Mouse (Mus musculus) hindbrain, embryonic 16.5 days (tissue): ENCODE measurements around the gene Atp6v1fnb. TPM values are rescaled to one million over a fixed set of nuclear protein-coding genes. Genes with fewer than 3 reads are reported as not detected.

ENCODE experiments used
- ATAC-seq: fragments of 200-750 bp; cut with Nextera tagmentation; 2 replicates; pipeline ENCODE4 v1.8.0; 2017; ENCODE audit warnings: moderate TSS enrichment, moderate library complexity
- H3K27ac ChIP-seq: fragments of 300-500 bp; sonication (generic); 2 replicates; pipeline ENCODE4 v1.5.1; 2014; ENCODE audit warnings: low read depth, mild to moderate bottlenecking, control low read depth, low read length, moderate library complexity
- H3K27me3 ChIP-seq: fragments of 300-500 bp; sonication (generic); replicated peaks from 2 replicates; pipeline ENCODE4 v1.6.1; 2014; ENCODE audit warnings: low read length; ENCODE audit not compliant: control insufficient read depth, insufficient read depth
- H3K36me3 ChIP-seq: fragments of 300-500 bp; sonication (generic); 2 replicates; pipeline ENCODE4 v1.6.1; 2014; ENCODE audit warnings: mild to moderate bottlenecking, low read length, moderate library complexity, mixed read lengths; ENCODE audit not compliant: control insufficient read depth, insufficient read depth
- H3K4me1 ChIP-seq: fragments of 300-500 bp; sonication (generic); 2 replicates; pipeline ENCODE4 v1.6.1; 2014; ENCODE audit warnings: low read depth, low read length; ENCODE audit not compliant: control insufficient read depth, insufficient read depth
- H3K4me2 ChIP-seq: fragments of 300-500 bp; sonication (generic); 2 replicates; pipeline ENCODE4 v1.6.1; 2014; ENCODE audit warnings: mild to moderate bottlenecking, low read length, control low read depth, moderate library complexity
- H3K4me3 ChIP-seq: fragments of 300-500 bp; sonication (generic); 2 replicates; pipeline ENCODE4 v1.5.1; 2014; ENCODE audit warnings: mild to moderate bottlenecking, low read length, control low read depth, moderate library complexity
- H3K9ac ChIP-seq: fragments of 300-500 bp; sonication (generic); 2 replicates; pipeline ENCODE4 v1.6.1; 2014; ENCODE audit warnings: low read depth, mild to moderate bottlenecking, control low read depth, low read length, moderate library complexity
- H3K9me3 ChIP-seq: fragments of 300-500 bp; sonication (generic); 2 replicates; pipeline ENCODE4 v1.6.1; 2014; ENCODE audit warnings: mild to moderate bottlenecking, low read length, moderate library complexity; ENCODE audit not compliant: control insufficient read depth
- WGBS: fragments of 180-500 bp; shearing (Covaris S2); extraction: QIAGEN DNeasy Blood & Tissue Kit; methylation state at CpG from one replicate; pipeline ENCODE4 v1.1.7; 2014; 5-methylcytosine and 5-hydroxymethylcytosine counted together
- polyA plus RNA-seq: library from polyadenylated mRNA; unstranded; fragments of >200 nt; fragmentation: Nextera tagmentation; extraction: Ambion mirVana; gene quantifications from 2 replicates; pipeline ENCODE4 v1.2.1, GENCODE M21; 2015

Atp6v1fnb gene
- polyA plus RNA-seq, 1 experiment from 2014 or later, result not detected

DNA sequence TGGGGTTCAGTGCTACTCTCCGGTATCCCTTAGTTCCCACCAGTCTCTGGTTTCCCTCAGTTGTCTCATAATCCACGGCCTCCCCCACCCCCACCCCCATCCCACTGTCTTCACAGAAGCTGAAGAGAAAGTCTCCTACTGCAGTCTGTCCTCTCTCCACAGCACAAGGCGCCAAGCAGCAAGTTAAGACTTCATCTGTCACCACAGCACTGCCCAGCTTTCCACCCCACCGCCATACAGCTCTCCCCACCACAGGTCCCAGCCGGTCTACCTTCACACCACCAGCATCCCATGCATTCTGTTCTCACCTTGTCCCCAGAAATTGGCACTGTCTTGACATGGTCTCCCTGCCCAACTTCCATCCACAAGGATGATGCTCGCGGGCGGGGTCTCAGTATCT, 35.6 kb downstream of the Atp6v1fnb start:
- H3K9ac ChIP-seq, result no peak overlapping the region; the same call in 1 of the 2 replicates
- H3K4me1 ChIP-seq, result peaks cover 7% of the 10 kb centered on the region
- H3K27ac ChIP-seq, result no peak overlapping the region
- H3K9me3 ChIP-seq, result no peaks in the 10 kb centered on the region
- peak overlapping the region; percentile 54 for H3K4me3 ChIP-seq
- H3K27me3 ChIP-seq, result peaks cover 16% of the 10 kb centered on the region
- H3K4me2 ChIP-seq, result peak overlapping the region; percentile 66
- no peaks in the 10 kb centered on the region for H3K36me3 ChIP-seq
- ATAC-seq, result peak; percentile 16; the same call in 1 of the 2 replicates
- WGBS, result 22% methylated on average over 8 of the region's 8 CpGs

DNA sequence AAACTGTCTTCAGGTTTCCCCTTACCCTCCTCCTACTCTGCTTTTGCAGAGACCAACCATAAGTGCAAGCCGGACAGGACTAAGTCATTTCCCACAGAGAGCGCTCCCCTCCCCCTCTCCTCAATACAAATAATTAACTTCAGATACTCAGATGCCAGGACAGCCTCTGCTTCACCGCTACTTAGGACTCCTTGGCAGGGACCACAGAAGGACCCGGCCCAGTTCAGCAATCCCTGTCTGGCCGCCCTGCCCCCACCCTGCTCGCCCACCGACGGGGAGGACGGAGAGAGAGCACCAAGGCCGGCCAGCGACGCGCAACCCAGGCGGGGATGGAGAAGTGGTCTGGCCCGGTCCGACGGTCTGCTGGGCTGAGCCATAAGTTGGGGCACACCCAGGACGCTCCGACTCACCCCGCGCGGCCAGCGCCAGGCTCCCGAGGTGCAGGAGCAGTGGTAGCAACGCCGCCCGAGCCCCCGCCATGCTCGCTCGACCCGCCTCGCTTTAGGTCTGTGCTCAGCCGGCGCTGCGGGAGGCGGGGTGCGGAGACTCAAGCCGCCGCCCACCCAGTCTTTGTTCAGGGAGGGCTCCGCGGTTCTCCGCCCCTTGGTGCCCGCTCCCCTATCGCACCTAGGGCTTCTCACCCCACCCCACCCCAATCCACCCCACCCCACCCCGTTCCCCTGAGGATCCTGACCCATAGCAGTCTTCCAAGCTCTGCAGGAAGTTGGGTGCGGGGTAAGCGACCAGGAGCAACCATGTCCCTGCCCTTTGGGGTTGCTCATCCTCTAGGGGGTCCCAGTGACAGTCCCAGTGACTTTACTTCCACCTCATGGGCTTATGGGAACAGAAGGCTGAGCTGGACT, 36.4 kb downstream of the Atp6v1fnb start, which contains the start of gene Kcp:
Gene Kcp (minus strand): TSS at position 506 of the 863 bp plus-strand sequence.
- Histone ChIP-seq H3K9me3 (no peaks in the 10 kb centered on the region), H3K27me3 (peaks cover 16% of the 10 kb centered on the region), H3K4me3 (peak within 1 kb of the TSS; percentile 54), H3K27ac (0 out of 2 replicates have a peak within 1 kb of the TSS, but pooled peaks have one; percentile 29), H3K9ac (peak within 1 kb of the TSS; percentile 68), H3K36me3 (no peaks in the 10 kb centered on the region), H3K4me1 (peaks cover 7% of the 10 kb centered on the region), H3K4me2 (peak within 1 kb of the TSS; percentile 66)
- WGBS, result under 1% methylated on average over 38 of the region's 47 CpGs
- ATAC-seq, result peak; percentile 59

DNA sequence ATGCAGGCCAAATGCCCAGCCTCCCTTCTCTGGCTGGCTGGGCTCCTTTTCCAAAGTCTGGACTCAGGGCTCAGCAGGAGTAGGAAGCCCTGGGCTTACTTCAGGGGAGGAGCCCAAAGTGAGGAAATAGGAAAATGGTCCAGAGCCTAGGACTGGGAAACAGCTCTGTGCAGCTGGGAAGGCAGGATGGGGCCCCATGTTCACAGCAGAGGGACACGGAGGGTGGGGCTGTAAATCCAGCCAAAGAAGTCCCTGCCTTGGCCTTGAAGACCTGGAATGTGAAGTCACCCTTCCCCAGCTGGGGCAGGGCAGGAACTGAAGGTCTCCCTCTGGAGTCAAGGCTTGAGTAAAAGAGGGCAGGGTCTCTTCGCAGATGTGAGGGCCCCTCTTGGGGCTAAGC, 37.8 kb downstream of the Atp6v1fnb start:
- H3K9me3 ChIP-seq, result no peaks in the 10 kb centered on the region
- WGBS, result 43% methylated on average over 2 of the region's 2 CpGs
- ATAC-seq, result no peak
- H3K4me1 ChIP-seq, result peaks cover 11% of the 10 kb centered on the region
- no peaks in the 10 kb centered on the region for H3K36me3 ChIP-seq
- H3K27ac ChIP-seq, result no peak overlapping the region
- no peak overlapping the region for H3K9ac ChIP-seq
- H3K27me3 ChIP-seq, result peaks cover 16% of the 10 kb centered on the region
- no peak overlapping the region for H3K4me2 ChIP-seq
- H3K4me3 ChIP-seq, result no peak overlapping the region

DNA sequence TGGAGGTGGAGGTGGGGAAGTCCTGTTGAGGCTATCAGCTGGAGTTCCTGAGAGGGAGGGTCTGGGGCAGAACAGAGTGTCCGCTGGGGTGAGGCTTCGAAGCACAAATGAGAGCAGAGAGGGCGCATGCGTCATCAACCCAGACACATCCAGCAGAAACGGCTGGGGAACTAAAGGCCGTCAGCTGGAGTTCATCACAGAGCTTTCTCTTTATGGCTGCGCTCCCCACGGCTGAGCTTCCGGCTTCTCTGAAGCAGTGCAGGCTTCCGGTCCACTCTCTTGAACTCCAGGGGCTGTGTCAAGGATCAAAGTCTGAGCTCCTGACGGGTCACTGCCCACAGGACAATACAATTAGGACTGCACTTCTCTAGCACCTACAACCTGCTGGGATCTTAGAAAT, 42.0 kb downstream of the Atp6v1fnb start:
- Histone ChIP-seq H3K27ac (no peak overlapping the region), H3K4me2 (peak overlapping the region; percentile 56), H3K9me3 (no peaks in the 10 kb centered on the region), H3K4me3 (peak overlapping the region; percentile 24), H3K27me3 (peaks cover 7% of the 10 kb centered on the region; the same call in 1 of the 2 replicates), H3K9ac (0 out of 2 replicates have a peak overlapping the region, but pooled peaks have one; percentile 11), H3K36me3 (no peaks in the 10 kb centered on the region), H3K4me1 (peaks cover 4% of the 10 kb centered on the region)
- WGBS, result 2% methylated on average over 11 of the region's 11 CpGs
- ATAC-seq, result peak; percentile 81

DNA sequence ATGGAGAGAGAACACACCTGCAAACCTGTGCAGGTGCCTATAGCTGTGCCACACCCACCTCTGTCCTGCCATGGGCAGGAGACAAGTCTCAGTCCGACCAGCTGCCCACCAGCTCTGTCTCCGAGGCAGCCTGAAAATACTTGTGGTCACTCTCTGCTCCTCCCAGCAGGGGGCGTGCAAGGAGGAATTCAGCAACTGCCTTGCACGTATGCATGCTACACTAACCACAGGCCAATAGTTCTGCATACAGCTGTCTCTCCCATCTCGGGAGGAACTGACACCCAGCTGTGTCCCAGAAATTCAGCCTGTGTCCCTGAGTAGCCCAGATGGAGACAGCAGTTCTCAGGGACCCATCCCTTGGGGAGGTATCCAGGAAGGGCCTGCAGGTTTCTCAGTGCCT, 45.9 kb downstream of the Atp6v1fnb start:
- Histone ChIP-seq H3K4me1 (peaks cover 4% of the 10 kb centered on the region), H3K36me3 (no peaks in the 10 kb centered on the region), H3K4me3 (no peak overlapping the region), H3K4me2 (no peak overlapping the region), H3K9me3 (no peaks in the 10 kb centered on the region), H3K9ac (no peak overlapping the region), H3K27ac (no peak overlapping the region), H3K27me3 (no peaks in the 10 kb centered on the region)
- 9% methylated on average over 5 of the region's 5 CpGs for WGBS
- no peak for ATAC-seq

DNA sequence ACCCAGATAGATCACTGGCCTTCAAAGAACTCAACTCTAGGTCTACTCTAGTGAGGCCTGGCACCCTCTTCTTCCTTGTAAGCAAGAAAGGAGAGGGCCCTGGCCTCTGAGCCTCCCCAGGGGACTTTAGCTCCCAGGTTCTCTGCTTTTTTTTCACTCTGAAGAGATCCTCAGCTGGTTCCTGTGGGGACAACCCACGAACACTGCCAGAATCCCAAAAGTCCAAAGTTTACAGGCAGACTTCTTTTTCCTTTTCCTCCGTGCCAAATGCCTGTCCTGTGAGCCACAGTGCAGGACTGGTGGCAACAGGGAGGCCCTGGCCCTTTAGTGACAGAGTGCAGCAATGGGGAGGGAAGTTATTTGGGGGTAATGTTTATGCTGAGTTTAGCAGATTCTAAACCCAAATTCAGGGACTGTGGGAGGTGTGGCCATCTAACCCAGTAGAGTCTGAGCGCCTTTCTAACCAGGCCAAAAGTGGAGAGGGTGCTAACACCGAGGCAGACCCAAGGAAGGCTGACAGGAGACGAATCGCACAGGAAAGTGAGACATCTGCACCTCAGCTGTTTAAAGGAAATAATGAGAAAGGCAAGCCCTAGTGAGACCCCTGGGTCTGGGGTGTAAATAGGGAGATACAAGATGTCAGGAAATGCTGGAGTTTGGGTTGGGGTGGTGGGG, 51.5 kb downstream of the Atp6v1fnb start:
- WGBS, result 80% methylated on average over 6 of the region's 6 CpGs
- ATAC-seq, result no peak
- Histone ChIP-seq H3K9me3 (no peaks in the 10 kb centered on the region), H3K4me1 (peaks cover 18% of the 10 kb centered on the region), H3K9ac (no peak overlapping the region), H3K27ac (no peak overlapping the region), H3K36me3 (no peaks in the 10 kb centered on the region), H3K4me2 (no peak overlapping the region), H3K4me3 (no peak overlapping the region), H3K27me3 (peaks cover 5% of the 10 kb centered on the region; the same call in 1 of the 2 replicates)

Other genes with a start within 250 kb of the Atp6v1fnb start
- 31.1 and 31.3 TPM in 2 replicates for gene Hilpda, start 198.9 kb upstream of the Atp6v1fnb start, polyA plus RNA-seq
- 0.34 and 0.41 TPM in 2 replicates for gene Fam71f2, start 191.8 kb upstream of the Atp6v1fnb start, polyA plus RNA-seq
- gene Fam71f1, start 152.3 kb upstream of the Atp6v1fnb start, polyA plus RNA-seq, result not detected in 2 replicates
- 166 and 187 TPM in 2 replicates for gene Calu, start 123.4 kb upstream of the Atp6v1fnb start, polyA plus RNA-seq
- 0.43 and 0.46 TPM in 2 replicates for gene Opn1sw, start 83.0 kb upstream of the Atp6v1fnb start, polyA plus RNA-seq
- 54.8 and 58.3 TPM in 2 replicates for gene Ccdc136, start 75.1 kb upstream of the Atp6v1fnb start, polyA plus RNA-seq
- 2.7 and 5.1 TPM in 2 replicates for gene Flnc, start 38.2 kb upstream of the Atp6v1fnb start, polyA plus RNA-seq
- gene Atp6v1f, start 3.7 kb upstream of the Atp6v1fnb start, polyA plus RNA-seq, result 341 and 394 TPM in 2 replicates
- 15.0 and 22.9 TPM in 2 replicates for gene Kcp, start 36.5 kb downstream of the Atp6v1fnb start, polyA plus RNA-seq
- 2.2 and 3.3 TPM in 2 replicates for gene Irf5, start 55.2 kb downstream of the Atp6v1fnb start, polyA plus RNA-seq
- gene Tnpo3, start 138.4 kb downstream of the Atp6v1fnb start, polyA plus RNA-seq, result 83.4 and 85.7 TPM in 2 replicates
- 10.8 and 15.2 TPM in 2 replicates for gene Tspan33, start 222.8 kb downstream of the Atp6v1fnb start, polyA plus RNA-seq